Mouse (Mus musculus): ENCODE measurements around the gene Nav2. TPM values are rescaled to one million over a fixed set of nuclear protein-coding genes. Genes with fewer than 3 reads are reported as not detected.
A peak's percentile ranks its signal among the peaks of the same experiment; 100 is the strongest.

Nav2 gene
- total RNA-seq, 2 experiments from 2014 or later, result 60.0 to 64.1 TPM

GRCm38 (mm10) chr7:49335056-49335455 lies 426.5 kb downstream of the Nav2 start:
- intact Hi-C loops (cut with DNase I), result no loop called here
- no peak for DNase-seq

GRCm38 (mm10) chr7:49336725-49337124 lies 428.2 kb downstream of the Nav2 start:
- no peak for DNase-seq
- intact Hi-C loops (cut with DNase I), result no loop called here

GRCm38 (mm10) chr7:49337710-49338109 lies 429.2 kb downstream of the Nav2 start:
- intact Hi-C loops (cut with DNase I), result no loop called here
- DNase-seq, result no peak

- no peak for DNase-seq
These were observed 431.4 kb downstream of the Nav2 start for GRCm38 (mm10) chr7:49339953-49340352.

DNA sequence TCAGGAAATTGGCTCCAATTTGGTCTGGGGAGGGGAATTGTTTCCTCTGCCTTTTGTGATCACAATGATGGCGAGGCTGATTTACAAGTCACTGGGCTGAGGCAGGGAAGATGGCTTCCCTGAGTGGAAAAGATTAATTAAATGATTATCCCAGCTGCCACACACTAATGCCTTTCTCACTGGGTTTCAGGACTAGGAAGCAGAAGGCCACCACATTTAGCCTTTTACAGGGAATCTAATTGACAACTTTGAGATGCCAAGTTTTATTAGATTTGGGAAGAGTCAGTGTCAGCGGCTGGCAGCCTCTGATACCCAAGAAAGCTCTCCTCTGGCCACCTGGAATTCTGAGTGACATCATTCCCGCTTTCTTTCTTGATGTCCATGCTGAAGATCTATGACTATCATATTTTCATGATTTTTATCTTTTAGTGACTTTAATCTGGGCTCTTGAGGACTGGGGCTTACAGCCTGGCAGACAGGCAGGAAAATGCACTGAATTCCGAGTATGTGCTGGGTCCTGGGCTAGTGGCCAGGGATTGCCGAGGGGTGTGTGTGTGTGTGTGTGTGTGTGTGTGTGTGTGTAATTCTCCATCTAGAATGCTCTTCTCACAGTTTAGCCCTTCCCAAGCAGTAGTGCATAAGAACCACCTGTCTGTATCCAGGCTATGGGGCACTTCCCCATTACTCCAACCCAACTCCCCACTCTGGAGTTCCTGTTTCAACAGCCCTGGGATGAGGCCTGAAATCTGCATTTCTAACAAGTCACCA lies 432.8 kb downstream of the Nav2 start:
- intact Hi-C loops (cut with DNase I), result no loop called here
- DNase-seq, result peak in 1 of 2 experiments; percentile 15

More at GRCm38 (mm10) chr7:49339953-49340352, 431.4 kb downstream of the Nav2 start:
- intact Hi-C loops (cut with DNase I), result no loop called here

- intact Hi-C loops (cut with DNase I), result no loop called here
- DNase-seq, result peak in 1 of 2 experiments; percentile 10
These were observed 433.5 kb downstream of the Nav2 start for GRCm38 (mm10) chr7:49341919-49342529.

DNA sequence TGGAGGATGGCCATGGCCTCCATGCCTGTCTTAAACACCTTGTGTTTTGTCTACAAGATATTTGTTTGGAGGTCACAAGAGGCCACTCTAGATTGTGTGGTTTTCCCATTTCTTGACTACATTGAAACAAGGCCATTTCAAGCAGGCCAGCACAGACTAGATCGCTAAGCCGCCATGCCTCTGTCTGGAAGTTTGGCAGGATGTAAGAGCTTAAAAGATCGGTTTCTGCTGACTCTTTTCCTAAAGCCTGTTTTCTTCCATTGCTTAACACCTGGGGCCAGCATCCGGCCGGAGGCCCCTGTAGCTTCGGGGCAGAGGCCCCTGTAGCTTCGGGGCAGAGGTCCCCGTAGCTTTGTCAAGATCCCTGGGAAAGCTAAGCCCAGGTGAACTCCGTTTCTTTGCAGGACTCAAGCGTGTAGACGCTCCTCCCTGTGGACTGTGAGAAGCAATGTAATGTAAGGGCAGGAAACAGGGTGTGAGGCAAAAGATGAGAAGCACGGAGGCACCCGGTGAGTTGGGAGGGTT lies 434.1 kb downstream of the Nav2 start:
- intact Hi-C loops (cut with DNase I), result no loop called here
- no peak for DNase-seq

DNA sequence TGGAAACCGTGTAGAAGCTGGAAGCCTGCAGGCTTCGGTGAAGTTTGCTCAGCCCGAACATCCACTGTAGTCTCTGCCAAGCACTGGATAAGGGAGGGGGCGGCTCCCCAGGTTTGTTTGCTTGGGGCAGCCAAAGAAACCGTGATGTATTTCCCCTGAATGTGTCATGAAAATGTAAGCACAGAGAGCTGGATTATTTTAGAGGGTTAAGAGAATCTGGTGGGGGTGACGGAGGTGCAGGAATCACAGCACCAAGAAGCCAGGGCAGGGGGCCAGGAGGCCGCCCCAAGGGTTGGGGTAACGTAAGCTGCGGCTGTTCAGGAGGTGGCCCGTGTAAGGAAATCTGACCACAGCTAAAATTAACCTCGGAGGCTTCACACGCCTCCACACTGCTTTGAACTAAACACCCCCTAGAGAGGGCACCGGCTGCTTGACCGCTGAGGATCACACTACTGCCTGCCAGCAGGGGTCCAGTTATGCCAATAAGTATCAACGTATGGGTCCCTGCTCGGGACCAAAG lies 434.6 kb downstream of the Nav2 start:
- peak; percentile 40 to 58 for DNase-seq
- intact Hi-C loops (cut with DNase I), result no loop called here

DNA sequence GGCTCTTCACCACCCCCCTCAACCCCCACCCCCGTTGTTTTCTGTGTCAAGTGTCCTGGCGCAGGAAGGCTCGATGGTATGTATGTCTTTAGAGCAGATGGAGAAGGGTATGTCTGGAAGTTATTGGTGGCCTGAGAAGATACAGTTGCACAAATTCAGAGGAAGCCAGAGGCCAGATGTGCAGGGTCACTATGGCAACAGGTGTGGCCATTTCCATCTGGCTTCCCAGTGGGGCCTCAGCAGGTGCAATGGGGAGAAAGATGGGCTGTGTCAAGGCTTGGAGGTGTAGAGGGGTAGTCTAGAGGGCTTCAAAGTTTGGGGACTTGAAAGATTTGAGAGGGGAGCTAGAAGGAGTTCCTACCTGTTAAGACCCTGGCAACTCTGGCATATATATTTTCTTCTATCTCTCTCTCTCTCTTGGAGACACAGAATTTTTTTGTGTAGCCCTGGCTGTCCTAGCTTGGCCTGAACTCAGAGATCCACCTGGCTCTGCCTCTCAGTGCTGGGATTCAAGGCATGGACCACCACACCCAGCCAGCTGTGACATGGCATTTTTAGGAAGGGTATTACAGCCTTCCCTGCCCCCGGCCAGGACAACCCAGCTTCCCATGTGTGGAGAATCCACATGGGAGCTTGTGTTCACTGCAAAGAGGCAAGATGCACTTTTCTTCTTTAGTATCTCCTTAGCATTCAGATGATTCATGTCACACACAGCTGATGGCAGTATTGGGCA lies 435.4 kb downstream of the Nav2 start:
- DNase-seq, result no peak
- intact Hi-C loops (cut with DNase I), result no loop called here

- DNase-seq, result peak; percentile 32 to 33
- intact Hi-C loops (cut with DNase I), result loop anchor here (5.0 kb wide), 1 partner anchor 50 kb away; no protein-coding TSS in a partner anchor
These were observed 439.1 kb downstream of the Nav2 start for GRCm38 (mm10) chr7:49347338-49348272.

GRCm38 (mm10) chr7:49348636-49349035 lies 440.1 kb downstream of the Nav2 start:
- no peak for DNase-seq
- intact Hi-C loops (cut with DNase I), result loop anchor here (5.0 kb wide), 1 partner anchor 49 kb away; no protein-coding TSS in a partner anchor

- no peak for DNase-seq
- intact Hi-C loops (cut with DNase I), result no loop called here
These were observed 441.9 kb downstream of the Nav2 start for GRCm38 (mm10) chr7:49350321-49351007.

GRCm38 (mm10) chr7:49351596-49352258 lies 443.2 kb downstream of the Nav2 start:
- no peak for DNase-seq
- intact Hi-C loops (cut with DNase I), result no loop called here

DNA sequence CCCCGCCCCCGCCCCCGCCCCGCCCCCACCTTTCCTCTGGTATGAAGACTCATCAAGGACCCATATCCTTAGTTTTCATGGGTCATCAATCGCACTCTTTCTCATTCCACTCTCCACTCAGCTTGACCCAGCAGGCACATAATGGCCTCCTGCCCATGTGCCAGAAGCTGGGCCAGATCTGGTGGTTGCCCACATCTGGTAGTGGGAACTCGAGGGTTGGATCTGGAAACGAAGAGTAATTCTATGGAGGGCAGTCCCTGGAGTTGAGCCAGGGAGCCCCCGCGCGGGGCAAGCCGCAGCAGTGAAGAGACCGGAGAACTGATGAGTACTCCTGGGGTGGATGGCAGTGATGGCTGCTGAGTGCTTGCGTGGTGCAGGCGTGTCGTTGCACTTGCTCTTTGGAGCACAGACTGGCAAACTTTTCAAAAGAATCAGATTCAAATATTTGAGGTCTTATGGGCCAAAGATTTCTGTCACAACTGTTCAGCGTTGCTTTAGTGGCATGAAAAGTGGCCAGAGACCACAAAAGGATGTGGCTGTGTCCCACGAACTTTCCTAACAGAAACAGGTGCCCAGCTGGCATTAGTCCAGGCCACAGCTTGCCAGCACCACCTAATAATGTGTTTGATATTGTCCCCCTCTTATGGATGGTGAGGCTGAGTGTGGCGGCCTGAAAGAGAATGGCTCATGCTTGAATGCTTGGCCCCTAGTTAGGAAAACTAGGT lies 449.1 kb downstream of the Nav2 start:
- no peak for DNase-seq
- intact Hi-C loops (cut with DNase I), result no loop called here

DNA sequence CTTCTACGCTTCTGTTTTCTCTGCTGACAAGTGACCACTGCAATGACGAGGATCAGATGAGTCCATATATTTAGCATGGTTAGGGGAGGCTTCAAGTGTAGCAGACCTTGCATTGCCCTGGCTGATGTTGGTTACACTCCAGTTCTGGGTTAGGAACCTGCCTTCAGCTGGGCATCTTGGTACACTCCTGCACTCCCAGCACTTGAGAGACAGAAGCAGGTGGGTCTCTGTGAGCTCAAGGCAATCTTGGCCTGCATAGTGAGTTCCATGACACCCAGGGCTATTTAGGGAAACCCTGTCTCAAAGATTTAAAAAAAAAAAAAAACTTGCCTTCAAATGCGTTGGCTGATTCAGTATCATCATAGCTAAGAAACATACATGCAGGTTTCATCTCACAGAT lies 450.6 kb downstream of the Nav2 start:
- intact Hi-C loops (cut with DNase I), result no loop called here
- no peak for DNase-seq

DNA sequence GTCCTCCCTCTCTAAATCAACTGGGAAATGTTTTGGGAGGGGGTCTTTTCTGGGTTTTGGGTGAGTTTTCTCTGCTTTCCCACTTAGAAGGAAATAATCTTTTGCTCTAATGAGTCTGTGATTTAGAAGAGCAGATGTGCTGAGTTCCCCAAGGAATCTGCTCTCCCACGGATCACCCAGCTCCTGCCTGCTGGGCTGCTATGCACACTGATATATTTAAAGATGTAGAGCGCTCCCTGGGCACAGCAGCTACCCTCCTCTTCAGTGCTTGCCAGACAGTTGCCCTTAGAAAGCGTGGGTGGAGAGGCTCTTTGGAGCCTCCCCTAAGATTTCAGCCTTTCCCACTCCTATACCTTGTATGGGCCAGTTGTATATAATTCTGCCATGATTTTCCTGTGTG lies 452.1 kb downstream of the Nav2 start:
- intact Hi-C loops (cut with DNase I), result no loop called here
- DNase-seq, result no peak

GRCm38 (mm10) chr7:49361465-49362090 lies 453.1 kb downstream of the Nav2 start:
- intact Hi-C loops (cut with DNase I), result no loop called here
- DNase-seq, result no peak
